Mouse (Mus musculus): ENCODE measurements around the gene Dnajc30.

DNA sequence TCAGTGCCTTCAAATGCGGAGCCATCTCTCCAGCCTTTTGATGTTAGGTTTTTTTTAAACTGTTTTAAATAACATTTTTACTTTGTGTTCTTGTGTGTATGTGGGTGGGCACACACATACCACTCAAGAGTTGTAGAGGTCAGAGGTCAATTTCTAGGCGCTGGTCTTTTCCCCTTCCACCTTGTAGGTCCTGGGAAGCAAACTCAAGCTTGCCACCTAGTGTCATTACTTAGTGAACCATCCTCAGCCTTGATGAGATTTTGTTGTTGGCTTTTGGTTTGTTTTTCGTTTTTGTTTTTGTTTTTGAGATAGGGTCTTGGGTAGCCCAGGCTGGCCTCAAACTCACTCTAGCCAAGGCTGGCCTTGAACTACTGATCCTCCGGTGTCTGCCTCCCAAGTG, 11.7 kb downstream of the Dnajc30 start:
- no peak for TF ChIP-seq TAL1 (IDR thresholded peaks at IDR 0.05; ENCODE audit: low read length)
- no peak for TF ChIP-seq GATA1 (IDR thresholded peaks at IDR 0.05; ENCODE audit: low read length)

Measured in erythroblast, embryonic 14.5 days (primary cell).